In genomic region chr12:108617511-108617910, GRCm38 (mm10) we compare ENCODE assay signal across 11 mouse cellular contexts.
"Had no signal": no experiment of that assay in that cellular context is flagged by ENCODE, and none has a peak within 500 bp of the region (broad histone marks: within the 10 kb centered on the region; RNA-seq: fewer than 3 reads in every experiment).

No protein-coding gene starts in this region.

- H3K9ac ChIP-seq: liver, embryonic 15.5 days; stomach, embryonic 15.5 days had no signal

- H3K9me3 ChIP-seq: limb, embryonic 10.5 days; liver, embryonic 15.5 days; stomach, embryonic 15.5 days had no signal

- ATAC-seq: lung, postnatal 0 days had no signal

- DNase-seq: kidney, postnatal 25 days; lung, adult 2 months; lung, postnatal 36 days; right cerebral cortex, postnatal 14 days; thymus, postnatal 4 days had no signal

- H3K4me1 ChIP-seq: liver, embryonic 15.5 days had no signal

- H3K27me3 ChIP-seq: liver, embryonic 15.5 days; stomach, embryonic 15.5 days had no signal

- H3K27ac ChIP-seq: left cerebral cortex, adult 2 months; limb, embryonic 10.5 days; liver, embryonic 15.5 days; stomach, embryonic 15.5 days had no signal

- H3K4me2 ChIP-seq: liver, embryonic 11.5 days; liver, embryonic 15.5 days; stomach, embryonic 15.5 days had no signal

- H3K36me3 ChIP-seq: liver, embryonic 15.5 days; stomach, embryonic 15.5 days had no signal

- H3K4me3 ChIP-seq: left cerebral cortex, adult 2 months; limb, embryonic 10.5 days; liver, embryonic 15.5 days; stomach, embryonic 15.5 days had no signal
